Mouse (Mus musculus) embryonic facial prominence, embryonic 13.5 days (tissue): ENCODE results near the gene Pak6. TPM values are rescaled to one million over a fixed set of nuclear protein-coding genes. Genes with fewer than 3 reads are reported as not detected.

ENCODE experiments used
- ATAC-seq: fragments of 200-750 bp; cut with Nextera tagmentation; 2 replicates; pipeline ENCODE4 v1.8.0; 2017; ENCODE audit warnings: low read depth; ENCODE audit not compliant: insufficient number of reproducible peaks, insufficient read depth, low FRiP score, low TSS enrichment
- H3K27ac ChIP-seq: fragments of 300-500 bp; sonication (generic); 2 replicates; pipeline ENCODE4 v1.5.1; 2015; ENCODE audit warnings: moderate library complexity, mild to moderate bottlenecking, inconsistent platforms
- H3K27me3 ChIP-seq: fragments of 300-500 bp; sonication (generic); 2 replicates; pipeline ENCODE4 v1.6.1; 2015; ENCODE audit warnings: mild to moderate bottlenecking, inconsistent platforms
- H3K36me3 ChIP-seq: fragments of 300-500 bp; sonication (generic); 2 replicates; pipeline ENCODE4 v1.6.1; 2015; ENCODE audit warnings: mild to moderate bottlenecking, inconsistent platforms
- H3K4me1 ChIP-seq: fragments of 300-500 bp; sonication (generic); 2 replicates; pipeline ENCODE4 v1.6.1; 2015; ENCODE audit warnings: inconsistent platforms
- H3K4me2 ChIP-seq: fragments of 300-500 bp; sonication (generic); 2 replicates; pipeline ENCODE4 v1.6.1; 2015; ENCODE audit warnings: moderate library complexity, mild to moderate bottlenecking, inconsistent platforms
- H3K4me3 ChIP-seq: fragments of 300-500 bp; sonication (generic); 2 replicates; pipeline ENCODE4 v1.5.1; 2015; ENCODE audit warnings: mild to moderate bottlenecking, inconsistent platforms
- H3K9ac ChIP-seq: fragments of 300-500 bp; sonication (generic); 2 replicates; pipeline ENCODE4 v1.6.1; 2015; ENCODE audit warnings: mild to moderate bottlenecking, inconsistent platforms
- H3K9me3 ChIP-seq: fragments of 300-500 bp; sonication (generic); 2 replicates; pipeline ENCODE4 v1.6.1; 2016; ENCODE audit warnings: inconsistent platforms
- WGBS: fragments of 180-500 bp; shearing (Covaris S2); methylation state at CpG from one replicate; pipeline ENCODE4 v1.1.7; 2015; ENCODE audit warnings: mixed read lengths; 5-methylcytosine and 5-hydroxymethylcytosine counted together
- polyA plus RNA-seq: library from polyadenylated mRNA; unstranded; fragments of >200 nt; fragmentation: Nextera tagmentation; extraction: Ambion mirVana; gene quantifications from 2 replicates; pipeline ENCODE4 v1.2.1, GENCODE M21; 2015

Pak6 gene
- polyA plus RNA-seq, 1 experiment from 2014 or later: 2.2 TPM

DNA sequence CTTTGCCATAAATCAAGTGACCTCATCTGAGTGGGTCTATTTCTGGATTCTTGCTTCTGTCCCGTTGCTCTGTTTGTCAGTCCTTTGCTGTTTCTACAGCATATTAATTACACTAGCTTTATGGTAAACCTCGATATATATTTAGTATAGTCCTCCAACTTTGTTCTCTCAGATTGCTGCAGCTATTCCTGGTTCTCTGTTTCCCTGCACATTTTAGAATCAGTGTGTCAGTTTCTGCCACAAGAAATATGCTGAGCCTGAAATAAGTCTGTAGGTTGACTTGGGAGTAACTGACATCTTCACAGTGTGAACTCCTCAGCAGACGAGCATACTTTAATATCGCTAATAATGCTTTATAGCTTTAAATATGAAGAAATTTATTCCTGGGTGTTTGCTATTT, 22.0 kb downstream of the Pak6 start:
- Histone ChIP-seq H3K36me3 (no peaks in the 10 kb centered on the region), H3K27ac (no peak overlapping the region), H3K9me3 (no peaks in the 10 kb centered on the region), H3K27me3 (peaks cover 11% of the 10 kb centered on the region; the same call in 1 of the 2 replicates), H3K4me2 (no peak overlapping the region), H3K4me3 (no peak overlapping the region), H3K9ac (no peak overlapping the region), H3K4me1 (0 out of 2 replicates have a peak, but pooled peaks cover 4% of the 10 kb centered on the region)
- no peak for ATAC-seq
- 89% methylated on average over 4 of the region's 4 CpGs for WGBS

DNA sequence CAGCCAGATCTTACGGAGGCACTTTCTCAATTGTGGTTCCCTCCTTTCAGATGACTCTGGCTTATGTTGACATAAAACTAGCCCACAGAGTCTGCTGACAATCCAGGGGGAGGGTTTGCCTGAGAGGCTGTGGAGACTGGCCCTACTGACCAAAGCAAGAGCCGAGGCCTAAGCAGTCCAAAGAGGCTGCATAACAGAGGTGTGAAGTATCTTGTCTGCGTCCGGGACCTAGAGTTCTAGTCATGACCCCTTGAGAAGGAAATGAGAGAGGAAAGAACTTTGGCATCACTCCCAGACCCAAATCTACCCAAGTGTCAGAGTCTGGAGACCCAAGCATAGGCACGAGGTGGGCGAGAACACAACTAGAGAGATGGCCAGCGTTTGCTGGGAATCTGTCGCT, 23.6 kb downstream of the Pak6 start:
- ATAC-seq: no peak
- Histone ChIP-seq H3K9ac (no peak overlapping the region), H3K4me2 (no peak overlapping the region), H3K9me3 (no peaks in the 10 kb centered on the region), H3K4me1 (0 out of 2 replicates have a peak, but pooled peaks cover 4% of the 10 kb centered on the region), H3K36me3 (no peaks in the 10 kb centered on the region), H3K4me3 (no peak overlapping the region), H3K27me3 (peaks cover 10% of the 10 kb centered on the region; the same call in 1 of the 2 replicates), H3K27ac (no peak overlapping the region)
- WGBS: 78% methylated on average over 8 of the region's 8 CpGs

DNA sequence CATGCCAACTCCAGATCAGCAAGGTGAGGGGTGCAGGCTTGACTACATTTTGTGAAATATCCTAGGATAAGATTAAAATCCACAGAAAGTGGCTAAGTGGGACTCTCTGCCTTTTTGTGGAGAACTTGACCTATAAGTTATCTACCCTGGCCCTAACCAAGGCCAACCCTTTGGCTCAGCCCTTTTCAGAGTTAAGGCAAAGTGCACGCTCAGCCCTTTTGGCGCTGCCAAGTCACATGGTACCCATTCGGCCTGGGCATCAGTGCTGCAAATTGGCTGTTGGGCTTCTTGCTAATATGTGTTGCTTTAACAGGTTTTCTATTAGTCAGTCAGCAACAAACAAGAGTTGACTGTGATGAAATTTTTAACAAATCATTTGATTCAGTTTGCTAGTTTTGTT, 24.7 kb downstream of the Pak6 start:
- Histone ChIP-seq H3K27ac (no peak overlapping the region), H3K36me3 (no peaks in the 10 kb centered on the region), H3K4me3 (no peak overlapping the region), H3K9me3 (no peaks in the 10 kb centered on the region), H3K27me3 (peaks cover 10% of the 10 kb centered on the region; the same call in 1 of the 2 replicates), H3K4me2 (no peak overlapping the region), H3K4me1 (no peaks in the 10 kb centered on the region), H3K9ac (no peak overlapping the region)
- no peak for ATAC-seq
- 88% methylated on average over 3 of the region's 3 CpGs for WGBS

DNA sequence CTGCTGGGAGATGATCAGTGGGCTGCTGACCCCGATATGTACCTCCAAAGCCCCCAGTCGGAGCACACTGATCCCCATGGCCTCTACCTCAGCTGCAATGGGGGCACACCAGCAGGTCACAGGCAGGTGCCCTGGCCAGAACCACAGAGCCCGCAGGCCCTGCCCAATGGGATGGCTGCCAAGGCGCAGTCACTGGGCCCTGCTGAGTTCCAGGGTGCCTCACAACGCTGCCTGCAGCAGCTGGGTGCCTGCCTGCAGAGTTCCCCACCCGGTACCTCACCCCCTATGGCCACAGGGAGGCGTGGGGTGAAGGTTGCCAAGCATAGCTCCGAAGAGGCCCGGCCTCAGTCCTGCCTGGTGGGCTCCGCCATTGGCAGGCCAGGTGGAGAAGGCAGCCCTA, 26.8 kb downstream of the Pak6 start:
- Histone ChIP-seq H3K27ac (no peak overlapping the region), H3K9ac (no peak overlapping the region), H3K36me3 (no peaks in the 10 kb centered on the region), H3K4me1 (no peaks in the 10 kb centered on the region), H3K4me3 (no peak overlapping the region), H3K4me2 (no peak overlapping the region), H3K27me3 (peaks cover 18% of the 10 kb centered on the region), H3K9me3 (no peaks in the 10 kb centered on the region)
- peak; percentile 28; the same call in 1 of the 2 replicates for ATAC-seq
- WGBS: 82% methylated on average over 10 of the region's 10 CpGs

DNA sequence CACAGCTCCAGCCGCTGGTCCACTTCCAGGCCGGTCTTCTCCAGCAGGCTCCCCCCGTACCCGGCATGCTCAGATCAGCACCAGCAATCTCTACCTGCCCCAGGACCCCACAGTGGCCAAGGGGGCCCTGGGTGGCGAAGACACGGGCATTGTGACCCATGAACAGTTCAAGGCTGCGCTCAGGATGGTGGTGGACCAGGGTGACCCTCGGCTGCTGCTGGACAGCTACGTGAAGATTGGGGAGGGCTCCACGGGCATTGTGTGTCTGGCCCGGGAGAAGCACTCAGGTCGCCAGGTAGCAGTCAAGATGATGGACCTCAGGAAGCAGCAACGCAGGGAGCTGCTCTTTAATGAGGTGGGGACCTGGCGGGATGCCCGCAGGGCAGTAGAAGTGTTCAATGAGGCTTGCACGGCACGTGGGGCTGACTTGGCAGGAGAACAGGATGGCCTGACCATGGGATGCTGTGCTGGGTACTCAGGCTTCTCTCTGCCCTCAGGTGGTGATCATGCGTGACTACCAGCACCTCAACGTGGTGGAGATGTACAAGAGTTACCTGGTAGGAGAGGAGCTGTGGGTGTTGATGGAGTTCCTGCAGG, 30.4 kb downstream of the Pak6 start:
- Histone ChIP-seq H3K27me3 (peaks cover 39% of the 10 kb centered on the region), H3K9me3 (no peaks in the 10 kb centered on the region), H3K27ac (no peak overlapping the region), H3K36me3 (no peaks in the 10 kb centered on the region), H3K4me2 (no peak overlapping the region), H3K9ac (no peak overlapping the region), H3K4me3 (no peak overlapping the region), H3K4me1 (peaks cover 24% of the 10 kb centered on the region)
- 84% methylated on average over 19 of the region's 19 CpGs for WGBS
- ATAC-seq: no peak

DNA sequence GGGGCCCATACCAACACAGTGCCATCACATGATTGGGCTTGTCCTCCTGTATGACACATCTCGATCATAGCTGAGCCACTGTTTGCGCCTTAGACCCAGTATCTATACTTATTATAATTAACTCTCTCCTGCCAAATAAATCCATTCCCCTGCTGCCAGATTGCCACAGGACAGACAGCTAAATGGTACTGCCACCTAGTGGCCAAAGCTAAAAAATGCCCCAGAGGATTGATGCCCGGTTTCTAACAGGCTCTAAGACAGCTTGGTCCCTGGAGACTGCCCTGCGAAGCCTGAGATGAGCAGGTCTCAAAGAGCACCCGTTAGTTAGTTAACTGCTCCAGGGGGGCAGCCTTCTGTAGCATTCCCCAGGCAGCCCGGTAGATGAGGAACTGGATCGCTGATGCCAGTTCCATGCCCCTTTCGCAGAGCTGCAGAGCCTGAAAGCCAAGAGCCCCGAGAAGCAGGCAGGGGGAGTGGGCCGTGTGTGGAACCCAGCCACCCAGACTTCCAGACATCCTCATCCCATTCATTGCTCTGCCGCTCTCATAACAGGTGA, 32.7 kb downstream of the Pak6 start:
- no peak overlapping the region for H3K27ac ChIP-seq
- H3K27me3 ChIP-seq: peaks cover 50% of the 10 kb centered on the region
- no peaks in the 10 kb centered on the region for H3K36me3 ChIP-seq
- peaks cover 32% of the 10 kb centered on the region for H3K4me1 ChIP-seq
- H3K4me2 ChIP-seq: no peak overlapping the region
- no peak overlapping the region for H3K9ac ChIP-seq
- H3K9me3 ChIP-seq: no peaks in the 10 kb centered on the region
- ATAC-seq: no peak
- no peak overlapping the region for H3K4me3 ChIP-seq
- 28% methylated on average over 11 of the region's 11 CpGs for WGBS

DNA sequence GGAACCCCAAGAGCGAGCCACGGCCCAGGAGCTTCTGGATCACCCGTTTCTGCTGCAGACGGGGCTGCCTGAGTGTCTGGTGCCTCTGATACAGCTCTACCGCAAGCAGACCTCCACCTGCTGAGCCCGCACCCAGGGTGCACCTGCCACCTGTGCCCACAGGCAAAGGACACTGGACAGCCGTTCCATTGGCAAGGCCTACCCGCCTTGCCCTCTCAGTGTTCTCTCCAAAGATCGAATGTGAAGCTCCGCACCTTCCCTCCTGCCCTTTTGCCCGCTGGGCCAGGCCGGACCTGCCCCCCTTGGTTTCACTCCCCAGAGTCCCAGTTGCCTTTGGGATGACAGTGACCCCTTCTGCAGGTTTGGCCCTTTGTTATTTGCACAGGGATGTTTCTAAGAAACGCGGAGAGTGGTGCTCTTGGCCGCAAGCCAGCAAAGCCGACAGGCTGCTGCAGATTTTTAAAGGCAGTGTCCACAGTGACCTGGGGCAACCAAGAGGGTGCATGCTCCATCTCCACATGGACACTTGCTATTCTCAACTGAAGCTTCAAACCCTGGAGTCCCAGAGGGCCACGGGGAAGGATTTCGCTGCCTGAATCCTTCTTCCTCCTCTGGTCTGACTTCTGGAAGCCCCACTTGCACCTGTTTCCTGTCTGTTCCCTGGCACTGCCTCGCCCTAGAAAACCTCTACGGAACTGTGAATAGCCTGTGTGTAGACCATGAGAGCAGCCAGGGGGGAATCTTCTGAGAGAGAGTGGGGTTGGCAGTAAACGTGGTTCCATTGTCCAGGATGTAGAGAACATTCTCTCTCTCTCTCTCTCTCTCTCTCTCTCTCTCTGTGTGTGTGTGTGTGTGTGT, 33.6 kb downstream of the Pak6 start:
- Histone ChIP-seq H3K9me3 (no peaks in the 10 kb centered on the region), H3K9ac (no peak overlapping the region), H3K36me3 (no peaks in the 10 kb centered on the region), H3K27ac (no peak overlapping the region), H3K4me2 (no peak overlapping the region), H3K4me3 (no peak overlapping the region), H3K27me3 (peaks cover 59% of the 10 kb centered on the region), H3K4me1 (peaks cover 35% of the 10 kb centered on the region)
- no peak for ATAC-seq
- WGBS: 57% methylated on average over 21 of the region's 21 CpGs

DNA sequence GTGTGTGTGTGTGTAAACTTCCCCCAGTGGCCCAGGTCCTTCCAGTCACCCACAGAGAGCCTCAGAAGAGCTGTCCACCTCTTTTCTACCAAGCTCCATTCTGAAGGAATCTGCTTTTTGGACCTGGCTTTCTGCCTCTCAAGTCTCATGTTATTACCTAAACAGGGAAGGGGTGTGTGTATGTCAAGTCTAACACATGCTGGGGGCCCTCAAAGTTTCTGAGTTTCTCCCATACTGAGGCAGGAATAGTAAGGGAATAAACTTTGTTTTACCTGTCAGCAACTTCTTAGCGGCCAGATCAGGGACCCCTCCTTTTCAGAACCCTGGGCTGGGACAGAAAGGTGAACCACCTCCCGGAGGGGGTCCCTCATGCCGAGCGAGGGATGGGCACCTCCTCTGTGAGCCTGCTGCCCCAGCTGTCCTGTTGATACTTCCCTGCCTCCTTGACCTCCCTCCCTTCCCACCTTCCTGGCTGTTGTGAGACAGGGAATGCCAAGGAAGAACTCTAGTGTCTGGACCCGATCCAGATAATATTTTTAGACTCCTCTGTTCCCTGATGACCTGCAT, 34.3 kb downstream of the Pak6 start:
- Histone ChIP-seq H3K27me3 (peaks cover 66% of the 10 kb centered on the region), H3K27ac (peak overlapping the region; percentile 14; the same call in 1 of the 2 replicates), H3K4me3 (no peak overlapping the region), H3K36me3 (no peaks in the 10 kb centered on the region), H3K4me1 (peaks cover 37% of the 10 kb centered on the region), H3K9me3 (no peaks in the 10 kb centered on the region), H3K9ac (no peak overlapping the region), H3K4me2 (no peak overlapping the region)
- WGBS: 45% methylated on average over 5 of the region's 5 CpGs
- ATAC-seq: no peak

DNA sequence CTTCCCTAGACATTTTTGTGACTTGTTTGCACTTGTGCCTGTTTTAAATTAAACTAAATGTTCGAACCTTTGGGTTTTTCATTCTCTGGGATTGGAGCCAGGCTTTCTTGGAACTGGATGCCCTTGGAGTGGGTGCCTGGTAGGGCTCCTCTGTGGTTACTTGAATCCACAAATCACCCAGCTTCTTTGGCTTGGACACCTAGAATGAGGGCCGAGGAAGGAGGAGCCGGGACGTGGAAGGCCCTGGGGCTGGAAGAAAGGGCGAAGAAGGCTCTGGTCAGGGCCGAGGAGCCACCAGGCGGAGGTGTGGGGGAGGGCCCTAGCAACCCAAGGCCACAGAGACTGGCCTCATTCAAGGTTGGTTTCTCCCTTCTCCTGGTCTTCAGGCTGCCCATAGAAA, 34.9 kb downstream of the Pak6 start:
- Histone ChIP-seq H3K36me3 (no peaks in the 10 kb centered on the region), H3K9ac (no peak overlapping the region), H3K27me3 (peaks cover 72% of the 10 kb centered on the region), H3K4me2 (no peak overlapping the region), H3K27ac (peak overlapping the region; percentile 83), H3K4me3 (no peak overlapping the region), H3K9me3 (no peaks in the 10 kb centered on the region), H3K4me1 (peaks cover 43% of the 10 kb centered on the region)
- WGBS: 17% methylated on average over 7 of the region's 7 CpGs
- no peak for ATAC-seq

DNA sequence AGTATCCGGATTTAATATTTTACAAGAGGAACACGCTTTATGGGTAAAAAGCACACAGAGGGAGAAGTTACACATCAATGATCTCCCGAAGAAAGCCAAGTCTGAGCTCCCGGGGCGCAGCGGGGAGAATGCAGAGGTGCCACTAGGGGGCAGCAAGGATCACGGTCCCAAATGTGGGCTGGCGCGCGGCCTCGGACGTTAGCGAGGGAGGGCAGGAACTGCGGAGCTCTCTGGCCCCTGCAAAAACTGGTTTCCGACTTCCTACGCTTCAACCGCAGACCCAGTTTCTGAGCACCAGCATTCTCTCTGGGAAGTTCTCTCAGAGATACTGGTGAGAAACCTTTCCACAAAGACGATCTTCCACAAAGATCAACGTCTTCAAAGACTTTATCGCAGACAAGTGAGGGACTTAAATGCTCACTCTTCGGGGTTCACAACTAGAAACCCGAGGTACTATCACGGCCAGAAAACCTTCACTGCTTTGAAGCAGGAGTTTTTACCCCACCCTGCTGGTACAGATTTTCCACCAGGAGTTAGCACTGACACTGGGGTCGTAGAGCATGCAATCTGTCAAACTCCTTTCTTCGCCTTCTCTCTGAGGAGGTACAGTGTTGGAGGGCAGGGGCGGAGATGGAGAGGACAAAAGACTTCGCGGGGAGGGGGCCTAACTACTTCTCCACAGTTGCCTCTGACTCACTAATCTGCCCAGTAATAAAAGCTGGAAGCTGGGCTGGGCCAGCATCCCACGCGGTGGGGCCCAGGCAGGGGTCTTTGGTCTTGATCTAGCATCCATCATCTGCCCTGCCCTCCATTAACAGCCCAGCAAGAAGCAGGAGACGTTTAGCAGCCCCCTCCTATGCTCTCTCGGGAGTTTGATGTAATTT, 37.3 kb downstream of the Pak6 start:
- H3K9ac ChIP-seq: no peak overlapping the region
- peak overlapping the region; percentile 21 for H3K4me3 ChIP-seq
- H3K4me1 ChIP-seq: peaks cover 58% of the 10 kb centered on the region
- H3K27ac ChIP-seq: no peak overlapping the region
- H3K36me3 ChIP-seq: no peaks in the 10 kb centered on the region
- ATAC-seq: no peak
- 2% methylated on average over 32 of the region's 32 CpGs for WGBS
- H3K27me3 ChIP-seq: peaks cover 86% of the 10 kb centered on the region
- peak overlapping the region; percentile 55 for H3K4me2 ChIP-seq
- H3K9me3 ChIP-seq: no peaks in the 10 kb centered on the region

DNA sequence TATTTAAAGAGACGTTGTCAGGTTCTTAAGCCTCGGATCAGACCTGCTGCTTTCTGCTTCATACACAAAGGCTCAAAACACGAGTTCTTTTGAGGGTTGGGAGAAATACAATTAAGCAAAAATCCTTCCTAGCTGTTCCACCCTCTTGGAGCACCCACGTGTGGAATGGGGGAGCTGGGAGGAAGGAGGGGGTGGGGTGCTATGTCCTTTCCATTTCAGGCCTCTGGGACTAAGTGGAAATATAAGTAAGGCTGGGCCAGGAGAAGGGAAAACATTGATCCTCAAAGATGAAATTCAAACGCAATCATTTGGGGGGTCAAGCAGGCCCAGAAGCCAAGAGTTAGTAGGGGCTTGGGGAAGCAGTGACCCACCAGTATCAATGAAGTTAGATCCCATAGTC, 38.1 kb downstream of the Pak6 start:
- Histone ChIP-seq H3K27me3 (peaks cover 89% of the 10 kb centered on the region), H3K4me2 (peak overlapping the region; percentile 55; the same call in 1 of the 2 replicates), H3K4me1 (peaks cover 55% of the 10 kb centered on the region), H3K27ac (no peak overlapping the region), H3K36me3 (no peaks in the 10 kb centered on the region), H3K9me3 (no peaks in the 10 kb centered on the region), H3K9ac (no peak overlapping the region), H3K4me3 (no peak overlapping the region)
- no peak for ATAC-seq
- WGBS: 4% methylated on average over 5 of the region's 5 CpGs
